Mouse (Mus musculus) cerebellum, adult 2 months (tissue): Measurements from ENCODE around the gene Ltbp2.

Source experiments
- CTCF ChIP-seq: fragments of 200-500 bp; IDR thresholded peaks from 2 replicates; pipeline ENCODE4 v1.5.1; 2011; ENCODE audit warnings: low read depth, mild to moderate bottlenecking, control low read depth, low read length, moderate library complexity, borderline replicate concordance; ENCODE audit not compliant: insufficient read depth
- POLR2A ChIP-seq: fragments of 200-500 bp; IDR thresholded peaks from 2 replicates; pipeline ENCODE4 v1.6.1; 2011; ENCODE audit warnings: low read length, control low read depth, borderline replicate concordance; ENCODE audit not compliant: insufficient read depth

- TF ChIP-seq CTCF (no peak), POLR2A (no peak)
Measured at GRCm38 (mm10) chr12:84914959-84915358, 38.6 kb upstream of the Ltbp2 start.
